Mouse (Mus musculus) liver (tissue): ENCODE data around the gene Sec61a2.

Experiments used
- DNase-seq: peaks from one replicate; pipeline ENCODE4 v3.0.0-alpha.2; 2020; ENCODE audit warnings: mixed read lengths

Gene Sec61a2

DNA sequence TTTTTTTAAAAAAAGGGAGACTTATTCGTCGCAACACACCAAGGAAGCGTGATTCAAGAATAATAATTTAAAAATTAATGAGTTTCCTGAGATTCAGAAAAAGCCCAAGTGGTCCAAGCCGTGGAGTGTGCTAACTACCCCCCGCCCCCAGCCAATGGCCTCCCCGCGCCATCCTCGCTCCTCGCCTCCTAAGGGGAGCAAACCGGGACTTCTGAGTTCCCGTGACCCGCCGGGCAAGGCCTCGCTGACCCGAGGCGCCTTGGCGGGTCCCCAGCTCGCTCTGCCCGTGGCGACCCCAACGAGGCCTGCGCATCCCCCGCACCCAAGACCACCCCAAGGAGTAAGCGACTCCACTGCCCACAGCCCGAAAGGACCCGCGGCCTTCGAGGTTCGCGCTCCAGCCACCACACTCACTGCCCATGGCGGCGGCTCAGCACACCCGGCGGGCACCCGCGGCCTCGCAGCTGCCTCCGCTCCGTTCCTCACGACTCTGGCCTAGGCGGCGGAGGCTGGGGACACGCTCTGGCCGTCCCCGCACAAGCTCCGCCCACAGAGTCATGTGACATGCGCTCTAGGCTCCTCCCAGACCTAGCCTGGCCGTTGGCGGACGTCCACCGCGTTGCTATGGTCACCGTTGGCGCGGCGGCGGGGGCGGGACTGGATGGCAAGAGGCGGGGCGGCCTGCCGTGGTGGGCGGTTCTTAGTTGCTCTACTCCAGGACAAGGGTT is at the start of gene Sec61a2:
Sec61a2 (minus strand) TSS at position 590 of the 728 bp plus-strand sequence.
- DNase-seq = peak; percentile 100

DNA sequence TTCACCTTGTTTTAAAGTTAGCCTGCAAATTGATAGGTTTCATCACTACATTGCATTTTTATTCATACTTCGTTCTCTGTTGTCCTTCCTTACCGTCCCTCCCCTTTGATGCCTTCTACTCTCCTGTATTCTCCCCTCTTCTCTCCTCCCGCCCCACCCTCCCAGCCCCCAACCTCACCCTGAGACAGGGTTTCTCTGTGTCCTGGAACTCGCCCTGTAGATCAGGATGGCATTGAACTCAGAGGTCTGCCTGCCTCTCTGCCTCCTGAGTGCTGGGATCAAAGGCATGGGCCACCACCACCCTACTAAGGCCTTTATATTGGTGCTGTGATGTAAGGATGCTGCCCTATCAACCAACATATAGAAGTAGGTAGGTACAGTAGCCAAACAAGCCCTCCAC is 47.8 kb upstream of the Sec61a2 start:
- no peak for DNase-seq

DNA sequence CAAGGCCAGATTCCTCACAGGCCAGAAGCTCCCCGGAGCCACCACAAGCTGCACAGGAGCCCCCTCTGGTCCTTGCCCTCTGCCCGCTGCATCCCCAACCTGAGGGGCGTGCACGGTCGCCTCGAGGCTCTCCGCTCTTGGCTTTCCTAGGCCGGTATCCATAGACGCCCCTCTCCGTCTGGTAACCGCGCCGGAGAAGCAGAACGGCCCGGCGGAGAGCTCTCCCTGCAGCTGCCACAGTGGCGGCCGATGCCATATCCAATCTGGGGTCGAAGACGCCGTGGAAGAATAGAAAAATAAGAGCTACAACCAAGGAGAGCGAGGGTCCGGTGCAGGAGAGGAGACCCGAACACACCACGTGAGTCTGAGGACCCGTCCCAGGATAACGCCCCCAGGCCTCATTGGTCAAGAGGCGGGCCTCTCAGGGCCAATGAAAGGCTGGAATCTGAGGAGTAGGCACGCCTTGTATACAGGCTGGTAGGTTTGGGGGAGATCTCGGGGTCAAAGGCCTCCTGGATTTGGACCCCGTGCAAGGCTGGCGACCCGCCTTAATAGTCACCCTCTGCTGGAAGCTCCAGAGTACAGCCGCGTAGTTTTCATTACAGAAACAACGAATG is 47.3 kb upstream of the Sec61a2 start, which contains the start of gene Dhtkd1:
Dhtkd1 (minus strand) TSS at position 377 of the 617 bp plus-strand sequence.
- DNase-seq = peak; percentile 79

DNA sequence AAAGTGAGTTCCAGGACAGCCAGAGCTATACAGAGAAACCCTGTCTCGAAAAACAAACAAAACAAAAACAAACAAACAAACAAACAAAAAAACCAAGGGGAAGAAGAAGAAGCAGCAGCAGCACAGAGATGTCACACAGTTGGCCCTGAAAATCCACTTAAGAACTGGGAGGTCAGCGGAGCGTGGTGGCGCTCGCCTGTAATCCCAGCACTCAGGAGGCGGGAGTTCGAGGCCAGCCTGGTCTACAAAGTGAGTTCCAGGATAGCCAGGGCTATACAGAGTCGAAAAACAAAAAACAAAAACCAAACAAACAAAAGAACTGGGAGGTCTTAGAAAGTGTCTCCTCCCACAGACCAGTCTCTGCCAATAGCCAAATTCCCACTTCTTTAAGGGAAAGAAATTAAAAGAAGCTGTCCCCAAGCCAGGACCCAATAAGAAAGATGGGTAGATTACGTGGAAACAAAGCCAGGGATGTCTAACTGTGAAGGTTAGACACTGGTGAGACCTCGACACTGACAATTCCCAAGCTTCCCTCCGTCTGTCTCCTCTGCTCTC is 46.7 kb upstream of the Sec61a2 start:
- DNase-seq = no peak

DNA sequence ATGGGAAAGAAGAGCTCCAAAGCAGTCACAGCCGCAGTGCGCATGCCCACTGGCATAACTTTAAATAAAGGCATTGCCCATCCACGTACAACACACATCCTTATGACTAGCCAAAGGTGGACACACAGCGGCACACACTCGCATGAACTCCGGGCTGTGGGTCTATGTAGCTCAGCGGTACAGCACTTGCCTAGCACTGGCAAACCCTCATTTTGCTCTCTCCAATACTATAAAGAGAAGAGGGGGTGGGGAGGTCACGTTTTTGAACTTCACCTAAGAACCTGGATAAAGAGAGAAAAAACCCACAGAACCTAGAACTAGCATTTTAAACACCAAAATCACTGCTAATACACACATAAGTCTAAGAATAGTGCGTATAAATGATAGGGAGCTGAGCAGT is 45.7 kb upstream of the Sec61a2 start:
- no peak for DNase-seq

DNA sequence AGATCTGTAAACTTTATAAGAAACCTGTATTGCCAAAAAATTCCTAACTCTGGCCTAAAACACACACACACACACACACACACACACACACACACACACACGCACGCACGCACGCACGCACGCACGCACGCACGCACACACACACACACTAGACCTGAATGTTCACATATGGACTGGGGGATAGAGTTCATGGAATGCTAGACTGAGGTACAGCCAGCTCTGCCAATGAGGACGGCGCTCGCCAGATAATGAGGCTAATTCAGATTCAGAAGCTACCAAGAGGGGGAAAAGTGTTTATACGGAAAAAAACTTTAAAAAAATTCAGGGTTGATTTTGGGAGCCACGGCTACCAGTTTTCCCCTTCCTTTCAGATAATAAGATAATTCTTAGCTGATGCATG is 44.7 kb upstream of the Sec61a2 start:
- DNase-seq = no peak

DNA sequence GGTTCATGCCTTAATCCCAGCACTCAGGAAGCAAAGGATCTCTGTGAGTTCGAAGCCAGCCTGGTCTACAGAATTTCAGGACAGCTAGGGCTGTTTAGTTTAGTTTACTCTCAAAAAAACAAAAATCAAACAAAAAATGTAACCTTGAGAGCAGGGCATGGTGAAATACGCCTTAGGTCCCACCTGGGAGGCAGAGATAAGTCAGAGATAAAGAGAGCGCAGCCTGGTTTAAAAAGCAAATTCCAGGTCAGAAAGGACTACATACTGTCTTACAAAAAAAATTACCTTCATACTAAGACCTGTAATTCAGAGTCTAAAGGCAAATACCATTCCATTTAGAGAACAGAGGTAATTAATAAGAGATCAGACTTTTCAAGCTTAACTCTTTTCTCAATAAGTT is 44.1 kb upstream of the Sec61a2 start:
- no peak for DNase-seq

DNA sequence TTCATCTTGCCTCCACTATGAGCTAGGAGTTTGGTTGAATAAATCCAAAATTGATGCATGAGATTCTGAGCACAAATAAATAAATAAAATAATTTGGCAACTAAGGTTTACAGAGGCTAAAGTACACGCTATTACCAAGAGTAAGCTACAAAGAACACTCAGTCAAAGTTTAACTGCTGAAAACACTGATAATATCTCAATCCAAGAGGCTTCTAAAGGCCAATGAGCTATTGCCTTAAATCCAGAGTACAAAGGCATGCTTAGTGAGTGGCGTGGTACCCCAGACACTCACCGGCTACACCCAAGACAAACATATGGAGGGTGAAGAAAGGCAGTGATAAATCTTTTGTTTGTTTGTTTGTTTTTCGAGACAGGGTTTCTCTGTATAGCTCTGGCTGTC is 41.3 kb upstream of the Sec61a2 start:
- DNase-seq = no peak

DNA sequence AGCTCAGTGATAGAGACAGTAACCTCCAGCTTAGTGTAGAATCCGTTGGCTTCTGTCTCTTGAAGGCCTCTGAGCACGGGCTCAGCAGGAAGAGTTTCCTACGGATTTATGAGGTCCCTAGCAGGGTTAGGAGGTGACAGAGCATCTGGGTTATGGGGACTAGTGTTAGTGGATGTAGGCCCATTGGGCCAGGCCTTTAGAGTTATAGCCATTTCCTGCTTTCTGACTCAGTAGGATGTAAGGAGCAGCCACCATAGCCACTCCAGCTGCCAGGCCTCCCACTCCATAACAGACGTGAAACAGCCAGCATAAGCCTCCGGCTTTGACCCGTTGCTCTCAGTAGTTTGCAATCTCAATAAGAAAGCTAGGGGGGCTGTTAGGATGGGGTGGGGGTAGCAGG is 40.8 kb upstream of the Sec61a2 start:
- DNase-seq = no peak

DNA sequence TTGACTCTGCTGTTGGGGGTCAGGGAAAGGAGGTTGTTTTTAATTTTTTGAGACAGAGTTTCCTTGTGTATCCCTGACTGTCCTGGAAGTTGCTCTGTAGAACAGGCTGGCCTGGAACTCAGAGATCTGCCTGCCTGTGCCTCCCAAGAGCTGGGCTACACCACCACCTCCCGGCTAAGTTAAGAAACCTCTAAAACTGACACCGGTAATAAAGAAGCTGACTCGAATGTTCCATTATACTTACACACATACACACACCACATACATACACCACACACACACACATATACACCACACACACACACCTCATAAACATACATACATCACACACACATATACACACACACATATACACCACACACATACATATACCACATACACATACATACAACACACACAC is 39.7 kb upstream of the Sec61a2 start:
- no peak for DNase-seq

DNA sequence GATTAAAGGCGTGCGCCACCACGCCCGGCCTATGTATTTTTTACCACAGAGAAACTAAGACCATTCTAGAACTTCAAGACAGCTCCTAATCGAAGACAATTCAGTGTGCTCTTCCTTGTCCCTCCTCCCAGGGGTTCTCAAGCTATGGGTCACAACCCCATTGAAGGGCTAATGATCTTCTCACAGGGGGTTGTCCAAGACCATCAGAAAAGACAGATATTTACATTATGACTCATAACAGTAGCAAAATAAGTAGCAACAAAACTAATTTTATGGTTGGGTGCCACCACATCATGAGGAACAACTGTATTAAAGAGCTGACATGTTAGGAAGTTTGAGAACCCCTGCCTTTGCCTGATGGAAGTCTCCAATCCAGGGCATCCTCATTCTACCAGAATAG is 36.7 kb upstream of the Sec61a2 start:
- no peak for DNase-seq

DNA sequence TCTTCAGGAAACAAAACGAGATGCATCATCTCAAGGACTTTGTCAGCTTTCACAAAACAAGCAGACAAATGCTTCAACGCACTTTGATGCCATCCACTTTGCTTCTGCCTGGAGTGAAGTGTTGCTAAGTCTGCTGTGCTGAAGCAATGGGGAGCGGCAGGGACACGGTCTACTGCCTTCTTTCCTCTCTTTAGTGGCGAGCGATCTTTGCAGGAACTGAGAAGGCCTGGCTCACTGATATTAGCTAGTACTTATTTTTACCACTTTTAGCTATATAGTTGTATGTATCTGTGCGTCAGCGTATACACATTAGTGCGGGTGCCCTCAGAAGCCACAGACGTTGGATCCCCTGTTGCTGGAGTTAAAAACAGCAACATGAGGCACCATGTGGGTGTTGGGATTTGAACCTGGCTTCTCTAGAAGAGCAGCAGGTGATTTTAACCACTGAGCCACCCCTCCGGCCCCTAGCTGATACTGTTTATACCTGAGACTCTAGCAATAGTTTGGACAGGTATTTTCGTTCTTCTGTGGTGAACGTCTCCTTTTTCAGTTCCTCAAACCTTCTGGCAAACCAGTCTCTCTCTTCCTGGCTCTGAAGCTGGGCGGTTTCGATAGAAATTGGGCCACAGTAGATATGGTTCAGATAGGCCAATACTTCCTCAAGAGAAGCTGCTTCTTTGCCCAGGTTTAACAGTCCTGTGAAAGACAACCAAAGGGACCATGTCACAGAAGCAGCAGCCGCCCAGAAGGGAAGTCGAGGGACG is 35.2 kb upstream of the Sec61a2 start:
- DNase-seq = no peak

DNA sequence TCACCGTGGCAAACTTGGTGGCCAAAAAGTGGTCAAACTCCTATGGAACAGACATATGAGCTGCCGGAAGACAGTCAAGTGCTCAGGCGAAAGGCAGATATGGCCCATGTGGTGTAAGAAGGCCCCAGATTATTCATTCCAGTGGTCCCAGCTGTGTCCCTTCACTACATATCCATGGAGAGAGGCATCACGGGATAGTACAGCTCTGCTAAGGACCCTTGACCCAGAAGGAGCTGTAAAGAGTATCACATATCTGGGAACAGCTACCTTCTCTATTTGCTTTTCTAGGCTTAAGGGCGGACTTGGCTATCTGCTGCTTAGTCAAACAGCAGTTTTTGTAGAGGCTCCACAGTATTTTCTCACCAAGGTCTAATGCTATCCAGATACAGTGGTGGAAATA is 34.6 kb upstream of the Sec61a2 start:
- DNase-seq = no peak

DNA sequence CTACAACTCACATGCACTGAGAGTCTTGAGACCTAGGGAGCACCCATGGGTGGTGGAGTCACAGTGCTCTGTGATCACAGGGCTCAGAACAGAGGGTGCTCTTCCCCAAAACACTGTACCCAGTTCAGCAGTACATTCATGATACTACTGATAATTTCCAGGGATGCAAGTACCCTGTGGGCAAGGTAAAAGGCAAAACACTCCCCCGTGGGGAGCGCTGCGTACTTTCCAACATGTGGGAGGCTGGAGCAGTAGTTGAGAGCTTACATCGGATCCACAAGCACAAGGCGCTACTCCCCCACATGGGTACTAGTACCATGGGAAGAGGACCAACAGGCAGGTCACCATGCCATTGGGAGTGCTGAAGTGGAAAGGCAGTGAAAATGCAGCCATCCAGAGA is 32.2 kb upstream of the Sec61a2 start:
- no peak for DNase-seq

DNA sequence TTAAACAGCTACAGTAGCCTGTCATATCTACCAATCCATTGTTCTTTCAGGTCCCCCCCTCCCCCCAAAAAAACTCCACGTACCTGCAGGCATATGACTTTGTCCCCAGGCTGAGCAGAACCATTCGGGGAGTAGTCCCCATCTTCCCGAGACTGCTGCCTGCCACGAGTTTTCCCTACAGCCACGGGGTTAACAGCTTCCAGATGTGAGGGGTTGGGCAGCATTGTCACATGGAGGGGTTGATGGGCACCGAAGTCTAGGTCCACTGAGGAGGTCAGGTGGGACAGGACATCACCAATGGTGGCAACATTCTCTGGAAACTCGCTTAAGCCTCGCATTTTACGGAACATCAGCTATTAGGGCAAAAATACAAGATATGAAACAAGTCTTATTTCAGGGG is 28.6 kb upstream of the Sec61a2 start:
- DNase-seq = no peak

DNA sequence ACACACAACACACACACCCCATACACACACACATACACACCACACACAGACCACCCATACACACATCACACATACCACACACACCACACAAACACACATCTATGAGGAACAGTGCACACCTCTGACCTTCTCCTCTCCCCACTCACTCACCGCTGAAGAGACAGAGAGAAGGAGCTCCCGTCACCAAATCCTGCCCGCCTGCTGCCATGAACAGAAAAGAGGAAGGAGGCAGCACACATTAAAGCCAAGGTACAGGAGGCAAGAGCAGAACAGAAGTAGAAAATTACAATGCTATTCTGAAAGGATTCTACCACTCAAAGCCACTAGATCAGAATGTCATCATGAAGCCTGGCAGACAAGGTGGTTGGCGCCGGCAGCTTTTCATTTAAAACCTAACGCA is 27.6 kb upstream of the Sec61a2 start:
- no peak for DNase-seq

DNA sequence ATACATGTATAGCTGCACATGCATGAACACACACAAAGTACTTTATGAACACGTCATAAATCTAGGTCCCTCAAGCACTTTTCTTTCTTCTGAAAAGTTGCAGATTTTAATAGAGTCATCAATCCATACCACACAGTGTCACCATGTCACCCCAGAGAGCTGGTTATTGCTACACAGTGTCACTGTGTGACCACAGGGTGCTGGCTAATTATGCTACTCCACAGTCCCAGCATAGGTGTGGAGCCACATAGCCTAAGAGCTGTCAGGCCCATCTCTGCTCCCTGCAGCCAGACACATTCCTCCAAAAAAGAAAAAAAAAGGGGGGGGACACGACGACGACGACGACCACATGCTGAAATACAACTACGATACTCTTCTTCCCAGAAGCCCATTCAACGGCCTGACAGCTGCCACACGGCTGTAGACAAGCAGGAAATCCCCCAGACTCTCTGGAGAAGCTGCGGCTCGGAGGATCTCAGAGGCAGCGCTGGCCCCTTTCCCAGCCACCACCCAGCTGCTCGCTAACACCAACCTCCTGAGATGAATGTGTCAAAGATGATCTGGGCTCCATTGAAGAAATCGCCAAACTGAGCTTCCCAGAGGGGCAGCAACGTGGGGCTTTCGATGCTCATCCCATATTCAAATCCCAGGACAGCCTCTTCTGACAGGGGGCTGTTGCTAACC is 16.2 kb upstream of the Sec61a2 start:
- DNase-seq = no peak

DNA sequence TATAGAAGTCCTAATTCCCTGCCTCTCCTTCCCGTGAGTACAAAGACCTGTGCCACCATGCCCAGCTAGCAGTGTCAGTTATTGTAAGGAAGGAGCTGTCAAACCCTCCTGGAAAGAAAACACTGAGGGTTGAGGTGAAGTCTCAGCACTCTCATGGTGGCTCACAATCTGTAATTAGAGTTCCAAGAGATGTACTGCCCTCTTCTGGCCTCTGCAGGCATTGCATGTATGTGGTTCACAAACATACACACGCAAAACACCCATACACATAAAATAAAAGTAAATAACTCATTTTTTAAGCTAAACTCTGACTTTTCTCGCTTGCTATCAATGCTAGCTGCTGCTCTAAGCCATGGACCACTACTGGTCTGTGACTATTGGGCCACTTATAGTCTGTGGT is 11.4 kb upstream of the Sec61a2 start:
- peak; percentile 76 for DNase-seq

DNA sequence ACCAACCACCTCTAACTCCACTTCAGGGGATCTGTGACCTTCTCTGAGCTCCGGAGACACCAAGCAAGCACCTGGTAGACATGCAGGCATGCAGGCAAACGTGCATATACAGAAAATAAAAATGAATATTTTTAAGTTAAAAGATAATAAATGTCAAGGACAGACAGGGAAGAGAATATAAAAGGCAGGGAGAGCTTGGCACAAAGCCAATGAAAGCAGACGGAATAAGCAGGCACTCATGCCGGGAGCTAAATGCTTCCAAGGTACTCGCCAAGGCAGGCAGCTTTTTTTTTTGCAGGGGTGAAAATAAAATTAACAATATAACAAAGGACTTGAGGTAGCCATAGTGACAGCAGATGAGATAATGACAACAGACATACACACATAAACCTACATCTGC is 10.9 kb upstream of the Sec61a2 start:
- DNase-seq = no peak

DNA sequence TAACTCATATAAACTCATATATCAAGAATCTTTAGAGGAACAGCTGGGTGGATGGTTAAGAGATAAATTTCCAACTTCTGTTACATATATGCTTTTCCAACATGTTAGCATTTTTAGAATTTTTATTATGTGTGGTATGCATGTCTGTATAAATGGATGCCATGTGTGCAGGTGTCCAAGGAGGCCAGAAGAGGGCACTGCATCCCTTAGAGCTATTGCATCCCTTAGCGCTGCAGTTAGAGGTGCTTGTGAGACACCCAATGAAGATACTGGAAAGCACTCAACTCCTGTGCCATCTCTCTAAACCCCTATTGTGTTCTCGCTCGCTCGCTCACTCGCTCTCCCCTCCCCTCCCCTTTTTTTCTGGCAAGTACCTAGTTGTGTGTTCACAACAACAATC is 4.9 kb upstream of the Sec61a2 start:
- peak; percentile 26 for DNase-seq

DNA sequence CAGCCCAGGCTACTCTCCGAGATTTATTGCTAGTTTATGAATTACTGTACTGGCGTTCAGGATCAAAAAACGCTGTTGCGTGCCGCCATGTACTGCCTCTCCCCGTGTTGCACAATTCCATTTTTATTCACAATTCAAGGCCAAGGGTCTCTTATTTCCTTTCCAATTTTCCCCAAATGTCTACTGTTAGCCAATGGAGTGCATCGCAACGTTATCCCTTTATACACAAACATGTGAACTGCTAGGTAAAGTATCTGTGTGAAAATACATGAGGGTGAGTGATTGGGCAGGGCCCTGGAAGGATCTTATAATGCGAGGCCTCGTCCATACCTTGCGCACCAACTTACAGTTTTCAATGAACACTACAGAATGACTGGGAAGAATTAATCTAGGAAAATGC is 936 bp downstream of the Sec61a2 start:
- no peak for DNase-seq

DNA sequence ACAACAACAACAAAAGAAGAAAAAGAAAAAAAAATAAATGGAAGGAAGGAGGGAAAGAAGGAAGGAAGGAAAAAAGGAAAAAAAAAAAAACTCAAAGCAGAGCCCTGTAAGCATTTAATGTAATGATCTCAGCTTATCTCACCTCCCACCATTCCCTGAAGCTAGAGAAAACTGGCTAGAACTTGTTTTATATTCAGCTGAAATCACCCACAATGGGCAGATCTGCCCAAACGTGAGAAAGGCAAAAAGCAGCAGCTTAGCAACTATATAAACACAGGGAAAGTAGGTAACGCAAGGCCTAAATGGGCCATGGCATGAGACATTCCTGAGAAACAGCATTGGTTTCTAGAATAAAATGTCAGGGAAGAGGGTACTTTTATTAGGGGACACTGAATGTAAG is 5.8 kb downstream of the Sec61a2 start:
- no peak for DNase-seq

DNA sequence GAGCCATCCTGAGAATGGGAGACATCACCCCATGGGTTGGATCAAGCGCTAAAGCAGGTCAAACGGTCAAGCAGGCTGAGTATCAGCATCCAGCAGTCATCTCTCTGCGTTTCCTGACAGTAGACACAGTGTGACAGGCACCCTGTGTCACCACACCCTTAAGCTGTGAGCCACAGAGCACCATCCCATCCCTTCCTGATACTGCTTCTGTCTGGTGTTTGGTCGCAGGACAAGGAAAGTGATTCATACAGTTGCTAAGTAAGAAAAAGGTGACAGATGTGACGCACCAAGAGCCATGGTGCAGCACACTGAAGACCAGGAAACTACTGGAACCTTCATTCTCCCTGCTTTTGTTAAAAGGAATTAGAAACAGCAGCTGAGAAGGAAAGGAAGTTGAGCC is 6.4 kb downstream of the Sec61a2 start:
- DNase-seq = no peak
